Mouse (Mus musculus) heart, embryonic 15.5 days (tissue): ENCODE data around the gene Caskin1. TPM values are rescaled to one million over a fixed set of nuclear protein-coding genes. Genes with fewer than 3 reads are reported as not detected.

Experiments
- ATAC-seq: fragments of 200-750 bp; cut with Nextera tagmentation; replicated peaks from 2 replicates; pipeline ENCODE4 v1.8.0; 2017; ENCODE audit warnings: low read depth, moderate TSS enrichment; ENCODE audit not compliant: insufficient number of reproducible peaks, insufficient read depth, low FRiP score
- H3K27ac ChIP-seq: fragments of 300-500 bp; sonication (generic); 2 replicates; pipeline ENCODE4 v1.5.1; 2015; ENCODE audit warnings: mild to moderate bottlenecking, inconsistent platforms
- H3K27me3 ChIP-seq: fragments of 300-500 bp; sonication (generic); 2 replicates; pipeline ENCODE4 v1.6.1; 2015; ENCODE audit warnings: inconsistent platforms
- H3K36me3 ChIP-seq: fragments of 300-500 bp; sonication (generic); 2 replicates; pipeline ENCODE4 v1.6.1; 2015; ENCODE audit warnings: mild to moderate bottlenecking, inconsistent platforms
- H3K4me1 ChIP-seq: fragments of 300-500 bp; sonication (generic); replicated peaks from 2 replicates; pipeline ENCODE4 v1.6.1; 2015; ENCODE audit warnings: inconsistent platforms
- H3K4me2 ChIP-seq: fragments of 300-500 bp; sonication (generic); 2 replicates; pipeline ENCODE4 v1.6.1; 2015; ENCODE audit warnings: inconsistent platforms, mild to moderate bottlenecking, moderate library complexity
- H3K4me3 ChIP-seq: fragments of 300-500 bp; sonication (generic); 2 replicates; pipeline ENCODE4 v1.5.1; 2015; ENCODE audit warnings: mild to moderate bottlenecking, inconsistent platforms
- H3K9ac ChIP-seq: fragments of 300-500 bp; sonication (generic); 2 replicates; pipeline ENCODE4 v1.6.1; 2015; ENCODE audit warnings: mild to moderate bottlenecking, inconsistent platforms
- H3K9me3 ChIP-seq: fragments of 300-500 bp; sonication (generic); replicated peaks from 2 replicates; pipeline ENCODE4 v1.6.1; 2016; ENCODE audit warnings: inconsistent platforms
- WGBS: fragments of 180-500 bp; shearing (Covaris S2); methylation state at CpG from one replicate; pipeline ENCODE4 v1.1.7; 2015; ENCODE audit warnings: mixed read lengths; 5-methylcytosine and 5-hydroxymethylcytosine counted together
- polyA plus RNA-seq: library from polyadenylated mRNA; unstranded; fragments of >200 nt; fragmentation: Nextera tagmentation; extraction: Ambion mirVana; gene quantifications from 2 replicates; pipeline ENCODE4 v1.2.1, GENCODE M21; 2015

Caskin1 gene
- polyA plus RNA-seq, 1 experiment from 2014 or later = 0.39 TPM

- no peak overlapping the region for H3K27ac ChIP-seq
- H3K4me3 ChIP-seq = peak overlapping the region; percentile 80
- H3K4me1 ChIP-seq = peaks cover 27% of the 10 kb centered on the region
- H3K36me3 ChIP-seq = no peaks in the 10 kb centered on the region
- no peaks in the 10 kb centered on the region for H3K27me3 ChIP-seq
- ATAC-seq = no peak
- WGBS = 60% methylated on average over 3 of the region's 3 CpGs
- H3K9ac ChIP-seq = peak overlapping the region; percentile 83
- H3K4me2 ChIP-seq = peak overlapping the region; percentile 77
- no peaks in the 10 kb centered on the region for H3K9me3 ChIP-seq
These were observed 62.6 kb downstream of the Caskin1 start for GRCm38 (mm10) chr17:24551050-24551444.

- no peak; the same call in 1 of the 2 replicates for ATAC-seq
- H3K4me2 ChIP-seq = no peak overlapping the region
- H3K27me3 ChIP-seq = no peaks in the 10 kb centered on the region
- no peak overlapping the region for H3K9ac ChIP-seq
- WGBS = 72% methylated on average over 7 of the region's 7 CpGs
- no peak overlapping the region for H3K4me3 ChIP-seq
- peak overlapping the region; percentile 86 for H3K27ac ChIP-seq
- H3K4me1 ChIP-seq = peaks cover 43% of the 10 kb centered on the region
- H3K9me3 ChIP-seq = no peaks in the 10 kb centered on the region
- no peaks in the 10 kb centered on the region for H3K36me3 ChIP-seq
These were observed 68.7 kb downstream of the Caskin1 start for GRCm38 (mm10) chr17:24557091-24557490.

Other genes with a start within 250 kb of the Caskin1 start
- gene Ccnf, start 237.1 kb upstream of the Caskin1 start, polyA plus RNA-seq = 29.2 and 36.1 TPM in 2 replicates
- gene Abca17, start 137.5 kb upstream of the Caskin1 start, polyA plus RNA-seq = 0.10 TPM in 1 of 2 replicates, not detected in the other
- 6.0 and 7.8 TPM in 2 replicates for gene Abca3, start 136.7 kb upstream of the Caskin1 start, polyA plus RNA-seq
- gene Rnps1, start 74.0 kb upstream of the Caskin1 start, polyA plus RNA-seq = 186 and 210 TPM in 2 replicates
- gene Eci1, start 62.0 kb upstream of the Caskin1 start, polyA plus RNA-seq = 245 and 301 TPM in 2 replicates
- 1.1 and 1.2 TPM in 2 replicates for gene Dnase1l2, start 45.5 kb upstream of the Caskin1 start, polyA plus RNA-seq
- 20.5 and 29.1 TPM in 2 replicates for gene E4f1, start 18.3 kb upstream of the Caskin1 start, polyA plus RNA-seq
- gene Pgp, start 18.2 kb upstream of the Caskin1 start, polyA plus RNA-seq = 60.5 and 63.0 TPM in 2 replicates
- 0.18 TPM in 1 of 2 replicates, not detected in the other for gene Bricd5, start 14.7 kb upstream of the Caskin1 start, polyA plus RNA-seq
- 15.2 and 18.8 TPM in 2 replicates for gene Mlst8, start 9.5 kb upstream of the Caskin1 start, polyA plus RNA-seq
- gene Traf7, start 39.3 kb downstream of the Caskin1 start, polyA plus RNA-seq = 59.2 and 84.9 TPM in 2 replicates
- 0.97 and 1.2 TPM in 2 replicates for gene Rab26, start 45.6 kb downstream of the Caskin1 start, polyA plus RNA-seq
- gene Pkd1, start 61.2 kb downstream of the Caskin1 start, polyA plus RNA-seq = 12.4 and 21.1 TPM in 2 replicates
- 39.0 and 56.0 TPM in 2 replicates for gene Tsc2, start 144.0 kb downstream of the Caskin1 start, polyA plus RNA-seq
- gene Nthl1, start 144.1 kb downstream of the Caskin1 start, polyA plus RNA-seq = 7.7 and 10.9 TPM in 2 replicates
- gene Slc9a3r2, start 161.7 kb downstream of the Caskin1 start, polyA plus RNA-seq = 55.5 and 61.4 TPM in 2 replicates
- 0.26 TPM in 1 of 2 replicates, not detected in the other for gene Npw, start 169.9 kb downstream of the Caskin1 start, polyA plus RNA-seq
- 12.5 and 18.1 TPM in 2 replicates for gene Zfp598, start 181.1 kb downstream of the Caskin1 start, polyA plus RNA-seq
- gene Syngr3, start 201.4 kb downstream of the Caskin1 start, polyA plus RNA-seq = 0.44 and 3.0 TPM in 2 replicates
- 26.3 and 26.8 TPM in 2 replicates for gene Gfer, start 207.6 kb downstream of the Caskin1 start, polyA plus RNA-seq
- 0.94 and 1.3 TPM in 2 replicates for gene Noxo1, start 207.6 kb downstream of the Caskin1 start, polyA plus RNA-seq
- 34.4 and 50.9 TPM in 2 replicates for gene Tbl3, start 219.1 kb downstream of the Caskin1 start, polyA plus RNA-seq
- 0.13 TPM in 1 of 2 replicates, not detected in the other for gene Rnf151, start 229.5 kb downstream of the Caskin1 start, polyA plus RNA-seq
- gene Rps2, start 229.5 kb downstream of the Caskin1 start, polyA plus RNA-seq = 770 and 917 TPM in 2 replicates
- gene Ndufb10, start 235.9 kb downstream of the Caskin1 start, polyA plus RNA-seq = 410 and 528 TPM in 2 replicates
- 1.4 and 1.6 TPM in 2 replicates for gene Rpl3l, start 239.2 kb downstream of the Caskin1 start, polyA plus RNA-seq
- gene Msrb1, start 248.0 kb downstream of the Caskin1 start, polyA plus RNA-seq = 21.4 and 25.6 TPM in 2 replicates